Mouse (Mus musculus): Measurements from ENCODE around the gene 2410002F23Rik. TPM values are rescaled to one million over a fixed set of nuclear protein-coding genes. Genes with fewer than 3 reads are reported as not detected.
"Not testable (repeated sequence)": the region's sequence is repeated elsewhere in the genome, so short reads cannot be mapped to it uniquely, and the experiment has no call there.

2410002F23Rik gene
- total RNA-seq, 1 experiment from 2014 or later, result 102 TPM

- DNase-seq, result no peak
These were observed 14.6 kb downstream of the 2410002F23Rik start, which contains the start of gene Gm15517 for GRCm38 (mm10) chr7:44261147-44261546. Gm15517 (plus strand) TSS chr7:44261447.

DNA sequence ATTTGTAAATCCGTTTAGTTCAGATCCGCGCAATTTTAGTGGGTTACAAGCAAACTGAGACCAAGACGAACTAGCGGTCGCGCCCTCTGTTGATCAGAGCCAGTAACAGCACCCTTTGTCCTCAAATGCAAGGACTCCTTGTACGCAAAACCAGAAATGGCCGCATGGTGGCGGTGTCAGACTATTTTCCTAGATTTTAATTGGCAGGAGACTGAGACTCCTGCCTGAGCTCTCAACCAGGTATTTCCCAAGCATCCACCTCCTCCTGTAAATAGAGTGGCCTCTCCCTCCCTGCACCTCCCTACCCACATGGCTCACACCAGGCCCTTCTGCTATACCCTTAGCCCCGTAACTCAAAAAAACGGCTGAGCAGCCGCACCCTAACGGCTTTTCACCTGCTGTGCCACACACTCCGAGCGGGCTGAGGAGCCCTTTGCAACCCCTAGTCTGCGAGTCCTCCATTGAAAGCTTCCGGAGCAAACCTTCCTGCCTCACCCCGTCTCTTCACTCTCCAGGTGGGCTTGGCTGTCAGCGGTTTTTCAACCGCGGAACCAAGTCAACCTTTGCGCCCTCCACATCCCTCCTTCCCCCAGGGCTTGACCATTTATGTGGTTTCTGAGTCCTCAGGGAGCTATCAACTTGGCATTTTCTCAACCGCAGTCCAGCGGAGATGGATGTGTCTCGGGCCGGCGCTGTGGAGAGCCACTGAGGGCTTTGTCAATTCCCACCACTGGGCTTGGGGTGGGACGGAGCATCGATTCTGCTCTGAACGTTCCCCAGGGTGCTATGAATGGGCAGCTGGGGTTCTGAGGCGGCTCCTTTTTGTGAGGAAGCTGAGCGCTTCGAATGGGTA lies 16.5 kb downstream of the 2410002F23Rik start:
- peak; percentile 93 for DNase-seq

GRCm38 (mm10) chr7:44268117-44268516 lies 21.6 kb downstream of the 2410002F23Rik start:
- no peak for DNase-seq

- no peak for DNase-seq
These were observed 22.9 kb downstream of the 2410002F23Rik start for GRCm38 (mm10) chr7:44269397-44269796.

DNA sequence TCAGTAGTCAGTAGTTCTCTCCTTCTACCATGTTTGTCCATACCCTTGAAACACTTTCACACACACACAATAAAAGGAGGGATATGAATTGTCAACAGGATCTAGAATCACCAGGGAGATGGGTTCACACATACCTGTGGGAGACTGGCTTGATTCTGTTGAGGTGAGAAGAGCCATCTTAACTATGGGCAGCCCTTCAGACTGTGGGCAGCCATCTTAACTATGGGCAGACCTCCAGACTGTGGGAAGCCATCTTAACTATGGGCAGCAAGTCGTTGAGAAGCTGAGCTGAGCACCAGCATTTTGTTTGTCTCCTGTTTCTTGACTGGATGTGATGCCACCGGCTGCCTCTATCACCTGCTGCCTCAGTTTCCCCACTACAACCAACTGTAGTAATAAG lies 24.8 kb downstream of the 2410002F23Rik start:
- peak; percentile 31 for DNase-seq

- DNase-seq, result no peak
These were observed 26.0 kb downstream of the 2410002F23Rik start for GRCm38 (mm10) chr7:44272546-44272945.

- DNase-seq, result no peak
These were observed 26.9 kb downstream of the 2410002F23Rik start for GRCm38 (mm10) chr7:44273446-44273845.

DNA sequence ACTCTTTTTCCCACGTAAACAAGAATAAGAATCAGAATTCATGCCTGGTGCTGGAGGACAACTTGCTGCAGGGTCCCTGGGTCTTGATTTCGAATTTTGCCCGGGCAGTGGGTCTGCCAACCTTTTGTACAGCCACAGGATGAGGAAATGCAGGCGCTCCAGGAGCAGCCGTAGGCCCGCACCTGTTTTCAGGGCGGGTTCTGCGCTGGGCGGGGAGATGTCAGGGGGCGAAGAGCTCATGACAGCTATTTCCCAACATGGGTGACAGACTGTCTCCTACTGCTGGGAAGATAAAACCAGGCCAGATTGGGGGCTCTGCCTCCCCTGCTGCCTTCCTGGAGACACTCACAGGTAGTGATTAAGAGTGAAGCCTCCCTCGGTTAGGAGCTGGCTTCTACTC lies 27.6 kb downstream of the 2410002F23Rik start:
- DNase-seq, result no peak

DNA sequence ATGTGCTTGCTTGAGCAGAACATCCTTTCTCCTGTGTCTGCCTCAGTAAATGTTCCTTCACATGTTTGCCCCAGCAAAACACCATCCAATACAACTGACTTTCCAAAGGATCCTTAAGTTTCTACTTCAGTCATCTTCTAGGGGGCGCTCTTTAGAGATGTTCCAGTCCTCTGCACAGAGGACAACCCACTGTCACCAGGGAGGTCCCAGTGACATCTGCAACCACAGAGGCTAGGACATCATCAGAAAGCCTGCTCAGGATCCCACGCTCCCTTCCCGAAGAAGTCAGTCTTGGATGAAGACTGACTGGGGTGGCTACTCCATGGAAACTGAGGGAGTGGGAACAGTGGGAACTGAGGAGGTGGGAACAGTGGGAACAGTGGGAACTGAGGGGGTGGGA lies 29.0 kb downstream of the 2410002F23Rik start:
- no peak for DNase-seq

- DNase-seq, result no peak
These were observed 30.1 kb downstream of the 2410002F23Rik start for GRCm38 (mm10) chr7:44276461-44277249.

DNA sequence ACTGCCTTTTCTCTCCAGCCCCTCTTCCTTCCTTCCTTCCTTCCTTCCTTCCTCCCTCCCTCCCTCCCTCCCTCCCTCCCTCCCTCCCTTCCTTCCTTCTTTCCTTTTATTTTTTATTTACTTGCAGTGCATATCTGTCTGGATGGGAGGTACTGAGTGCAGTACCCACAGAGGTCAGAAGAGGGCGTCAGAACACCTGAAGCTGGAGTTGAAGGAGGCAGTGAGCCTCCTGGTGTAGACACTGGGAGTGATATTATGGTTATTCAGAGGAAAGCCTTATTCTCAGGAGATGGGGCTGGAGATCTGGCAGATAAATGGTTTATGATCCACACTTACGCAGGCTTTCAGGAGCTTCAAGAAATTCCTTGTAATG lies 30.7 kb downstream of the 2410002F23Rik start:
- DNase-seq, result peak; percentile 59

GRCm38 (mm10) chr7:44280959-44281358 lies 34.4 kb downstream of the 2410002F23Rik start:
- no peak for DNase-seq

- no peak for DNase-seq
These were observed 35.1 kb downstream of the 2410002F23Rik start for GRCm38 (mm10) chr7:44281586-44281985.

DNA sequence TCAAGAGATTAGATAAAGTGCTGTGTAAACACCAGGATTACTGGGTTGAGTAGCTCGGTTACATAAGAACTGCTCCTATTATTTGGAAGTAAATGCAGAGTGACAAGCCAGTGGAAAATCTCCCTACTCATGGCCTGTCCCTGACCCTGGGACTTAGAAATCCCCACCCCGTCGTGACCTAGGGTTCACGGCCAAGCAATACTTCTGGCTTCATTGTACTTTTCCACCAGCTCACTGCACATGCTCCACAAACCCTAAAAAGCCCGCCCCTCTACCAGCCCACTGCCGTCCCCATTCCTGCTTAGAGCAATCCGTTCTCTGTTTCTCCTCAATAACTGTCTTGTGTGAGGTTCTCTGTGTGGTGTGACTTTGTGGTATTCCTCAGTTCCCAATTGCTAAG lies 41.2 kb downstream of the 2410002F23Rik start:
- DNase-seq, result no peak

DNA sequence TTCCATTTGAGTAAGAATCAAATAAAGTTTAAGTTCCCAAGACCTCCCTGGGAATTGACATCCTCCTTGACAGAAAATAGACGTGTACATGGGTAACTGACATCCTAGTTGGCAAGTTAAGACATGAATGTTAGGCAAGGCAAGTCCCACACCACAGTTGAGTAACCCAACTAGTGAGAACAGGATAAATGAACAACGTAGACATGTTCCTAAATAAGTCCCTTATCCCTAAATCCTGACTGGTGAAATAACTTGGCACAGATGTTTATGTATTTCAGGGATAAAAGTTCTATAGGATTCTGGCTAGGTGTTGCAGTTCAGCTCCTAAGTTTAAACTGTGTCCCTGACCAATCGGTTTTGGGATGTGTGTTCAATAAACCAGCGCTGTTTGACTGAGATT lies 44.5 kb downstream of the 2410002F23Rik start:
- DNase-seq, result no peak

DNA sequence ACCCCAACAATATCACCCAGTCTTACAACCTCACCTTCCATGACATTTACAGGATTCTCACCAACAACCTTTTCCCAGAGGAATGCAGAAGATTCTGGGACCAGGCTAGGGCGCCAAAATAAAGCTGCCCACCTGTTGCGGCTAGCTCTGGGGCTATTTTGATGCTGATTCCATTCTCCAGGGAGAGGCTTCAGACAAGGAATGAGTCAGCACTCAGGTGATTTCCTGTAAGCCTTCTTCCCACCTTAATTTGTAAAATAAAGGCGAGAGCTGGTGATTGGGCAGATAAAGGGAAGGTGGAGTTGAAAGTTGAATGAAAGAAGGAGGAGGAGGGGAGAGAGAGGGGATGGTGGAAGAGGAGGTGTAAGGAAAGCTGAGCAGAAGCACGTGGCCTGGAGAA lies 44.9 kb downstream of the 2410002F23Rik start:
- no peak for DNase-seq

DNA sequence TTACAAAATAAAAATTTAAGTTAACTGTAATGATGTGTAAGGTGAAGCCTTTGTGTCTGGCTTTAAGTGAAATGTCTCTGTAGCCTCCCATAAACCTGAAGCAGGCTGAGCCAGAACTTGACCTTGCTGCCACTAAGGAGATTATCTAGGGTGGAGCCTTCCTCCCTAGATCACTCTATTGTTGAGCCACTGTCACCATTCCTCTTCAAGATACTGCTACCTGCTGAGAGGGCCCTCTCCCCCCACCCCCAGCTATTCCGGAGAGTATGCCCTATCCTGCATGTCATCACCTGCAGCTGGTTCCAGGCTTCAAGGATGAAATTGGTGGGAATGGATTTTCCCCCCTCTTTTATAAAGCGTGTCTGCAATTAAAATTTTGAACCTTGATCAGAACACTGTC lies 51.0 kb downstream of the 2410002F23Rik start:
- not testable (repeated sequence) for DNase-seq

Other genes with a start within 250 kb of the 2410002F23Rik start
- gene Klk1b26, start 234.6 kb upstream of the 2410002F23Rik start, total RNA-seq (2021), result not detected in 2 replicates
- gene Klk1b27, start 194.4 kb upstream of the 2410002F23Rik start, total RNA-seq (2021), result not detected in 2 replicates
- gene Klk1b21, start 144.4 kb upstream of the 2410002F23Rik start, total RNA-seq (2021), result not detected in 2 replicates
- gene Klk1b22, start 134.0 kb upstream of the 2410002F23Rik start, total RNA-seq (2021), result not detected in 2 replicates
- gene Klk1b16, start 110.0 kb upstream of the 2410002F23Rik start, total RNA-seq (2021), result not detected in 2 replicates
- gene Klk1b24, start 58.5 kb upstream of the 2410002F23Rik start, total RNA-seq (2021), result not detected in 2 replicates
- gene Klk1b3, start 48.5 kb upstream of the 2410002F23Rik start, total RNA-seq (2021), result not detected in 2 replicates
- gene Klk1b4, start 39.3 kb upstream of the 2410002F23Rik start, total RNA-seq (2021), result not detected in 2 replicates
- gene Klk1b5, start 30.8 kb upstream of the 2410002F23Rik start, total RNA-seq (2021), result not detected in 2 replicates
- 0.37 and 1.6 TPM in 2 replicates for gene Klk1, start 21.4 kb upstream of the 2410002F23Rik start, total RNA-seq (2021)
- gene Gm36864, start 10.5 kb upstream of the 2410002F23Rik start, total RNA-seq (2021), result not detected in 2 replicates
- 0.70 and 0.90 TPM in 2 replicates for gene 1700028J19Rik, start within 50 bp of the 2410002F23Rik start, total RNA-seq (2021)
- gene Acp4, start 10.7 kb downstream of the 2410002F23Rik start, total RNA-seq (2021), result not detected in 2 replicates
- gene Gm15517, start 14.7 kb downstream of the 2410002F23Rik start, total RNA-seq (2021), result not detected in 2 replicates
- gene Clec11a, start 60.2 kb downstream of the 2410002F23Rik start, total RNA-seq (2021), result 3.4 and 3.6 TPM in 2 replicates
- 7.6 and 8.0 TPM in 2 replicates for gene Shank1, start 63.5 kb downstream of the 2410002F23Rik start, total RNA-seq (2021)
- 2.6 and 3.9 TPM in 2 replicates for gene Syt3, start 137.4 kb downstream of the 2410002F23Rik start, total RNA-seq (2021)
- gene 1700008O03Rik, start 139.1 kb downstream of the 2410002F23Rik start, total RNA-seq (2021), result 0.59 and 0.71 TPM in 2 replicates
- gene Lrrc4b, start 182.3 kb downstream of the 2410002F23Rik start, total RNA-seq (2021), result 6.1 and 7.7 TPM in 2 replicates
- gene Aspdh, start 218.7 kb downstream of the 2410002F23Rik start, total RNA-seq (2021), result 0.75 and 13.0 TPM in 2 replicates
- 45.9 and 51.2 TPM in 2 replicates for gene Josd2, start 221.3 kb downstream of the 2410002F23Rik start, total RNA-seq (2021)
- gene Emc10, start 249.8 kb downstream of the 2410002F23Rik start, total RNA-seq (2021), result 81.5 and 85.9 TPM in 2 replicates
- gene Fam71e1, start 249.9 kb downstream of the 2410002F23Rik start, total RNA-seq (2021), result 7.8 and 10.9 TPM in 2 replicates

All from adrenal gland, postnatal 14 days (tissue).